Mouse (Mus musculus) spleen, adult 2 months (tissue): ENCODE data around the gene Eln.

Experiments
- CTCF ChIP-seq: fragments of 200-500 bp; IDR thresholded peaks from 2 replicates; pipeline ENCODE4 v1.5.1; 2011; ENCODE audit warnings: mild to moderate bottlenecking, inconsistent platforms; ENCODE audit not compliant: insufficient read depth, insufficient read length, insufficient replicate concordance; ENCODE audit errors: extremely low read depth
- POLR2A ChIP-seq: fragments of 200-500 bp; IDR thresholded peaks from 2 replicates; pipeline ENCODE4 v1.6.1; 2011; ENCODE audit warnings: low read depth, low read length, inconsistent platforms

GRCm38 (mm10) chr5:134727001-134727639 lies 20.0 kb downstream of the Eln start:
- TF ChIP-seq POLR2A = no peak
- TF ChIP-seq CTCF = no peak
